Mouse (Mus musculus): ENCODE results near the gene Slc36a4. TPM values are rescaled to one million over a fixed set of nuclear protein-coding genes. Genes with fewer than 3 reads are reported as not detected.

The Slc36a4 gene
- polyA plus RNA-seq (2015; fragmentation: Nextera tagmentation; extraction: Ambion mirVana), result 8.6 and 11.2 TPM in 2 replicates

DNA sequence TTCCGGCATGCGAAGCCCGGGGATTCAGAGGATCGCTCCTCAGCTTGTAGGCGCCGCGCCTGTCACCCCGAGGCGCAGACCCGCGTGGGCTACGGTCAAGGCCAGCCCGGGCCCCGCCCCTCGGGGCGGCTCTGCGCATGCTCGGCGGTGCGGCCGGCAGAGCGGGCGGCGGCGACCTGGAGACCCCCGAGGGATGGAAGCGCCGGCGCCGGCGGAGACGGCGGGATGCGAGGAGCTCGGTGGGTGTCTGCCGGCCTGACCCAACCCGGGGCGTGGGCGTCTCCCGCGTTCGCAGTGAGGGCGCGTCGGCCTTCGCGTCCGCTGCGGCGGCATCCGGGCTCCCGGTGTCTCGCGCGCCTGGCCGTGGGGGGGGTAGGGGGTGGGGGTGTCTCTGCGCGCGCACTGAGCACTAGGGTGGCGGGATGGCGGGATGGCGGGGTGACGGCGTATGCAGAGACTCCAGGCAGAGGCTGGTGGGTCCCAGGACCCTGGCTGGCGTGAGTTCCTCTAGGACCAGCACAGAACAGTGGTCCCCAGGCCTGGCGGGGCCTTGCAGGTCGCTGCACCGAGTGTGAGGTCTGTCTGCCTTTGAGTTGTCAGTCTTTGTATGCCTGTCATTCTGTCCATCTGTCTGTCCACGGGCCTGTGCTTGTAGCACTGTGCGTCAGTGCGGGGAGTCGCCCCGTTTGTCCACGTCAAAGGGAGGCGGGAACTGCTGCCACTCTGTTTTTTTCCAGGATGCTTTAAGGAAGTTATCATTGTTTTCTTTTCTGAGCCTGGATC lies at the start of gene Slc36a4:
Gene Slc36a4, plus strand, starts transcription at position 140 of the 783 bp plus-strand sequence.
- H3K4me2 ChIP-seq (replicated peaks; ENCODE audit: low read depth, low read length), result peak within 1 kb of the TSS; percentile 79
- ATAC-seq (peak; percentile 86), DNase-seq (ENCODE audit: low spot score) (peak; percentile 78)
- H3K27me3 ChIP-seq (replicated peaks; ENCODE audit: insufficient read depth, low read length), result no peaks in the 10 kb centered on the region
- peak within 1 kb of the TSS; percentile 70 for H3K27ac ChIP-seq (ENCODE audit: low read length)
- H3K4me3 ChIP-seq (ENCODE audit: low read depth, low read length), result peak within 1 kb of the TSS; percentile 75
- H3K36me3 ChIP-seq (ENCODE audit: insufficient read depth, low read length), result no peaks in the 10 kb centered on the region
- TF ChIP-seq CTCF (IDR thresholded peaks at IDR 0.05), result no peak; the same call in 1 of the 2 replicates
- TF ChIP-seq EP300 (IDR thresholded peaks at IDR 0.05), result peak; percentile 57; the same call in 1 of the 2 replicates
- peak within 1 kb of the TSS; percentile 66 for H3K9ac ChIP-seq (replicated peaks; ENCODE audit: low read depth)
- H3K4me1 ChIP-seq (ENCODE audit: insufficient read depth, low read depth, low read length), result 0 out of 2 replicates have a peak, but pooled peaks cover 5% of the 10 kb centered on the region
- WGBS, result 0% methylated on average over 56 of the region's 75 CpGs
- no peaks in the 10 kb centered on the region for H3K9me3 ChIP-seq (ENCODE audit: low read length)

DNA sequence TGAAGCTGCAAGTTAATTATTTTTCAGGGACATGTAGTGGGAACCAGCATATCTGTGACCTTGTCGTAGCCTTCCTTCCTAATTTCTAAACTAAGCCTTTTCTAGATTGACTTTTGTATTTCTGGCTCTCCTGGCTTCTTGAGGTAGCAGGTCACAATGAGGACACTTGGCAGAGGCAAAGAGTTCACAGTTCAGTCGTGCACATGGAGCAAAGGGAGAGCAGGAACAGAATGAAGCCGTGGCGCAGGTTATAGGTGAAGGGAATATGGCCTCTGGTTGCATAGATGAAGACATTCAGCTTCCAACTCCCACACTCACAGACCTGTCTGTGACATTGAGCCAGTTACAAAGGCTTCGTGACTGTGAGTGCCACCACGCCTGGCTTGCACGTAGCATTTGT lies 44.9 kb upstream of the Slc36a4 start:
- ATAC-seq (no peak), DNase-seq (ENCODE audit: low spot score) (no peak)
- no peaks in the 10 kb centered on the region for H3K36me3 ChIP-seq (ENCODE audit: insufficient read depth, low read length)
- no peaks in the 10 kb centered on the region for H3K4me1 ChIP-seq (ENCODE audit: insufficient read depth, low read depth, low read length)
- no peaks in the 10 kb centered on the region for H3K27me3 ChIP-seq (replicated peaks; ENCODE audit: insufficient read depth, low read length)
- H3K9ac ChIP-seq (replicated peaks; ENCODE audit: low read depth), result no peak overlapping the region
- H3K4me2 ChIP-seq (replicated peaks; ENCODE audit: low read depth, low read length), result no peak overlapping the region
- no peaks in the 10 kb centered on the region for H3K9me3 ChIP-seq (ENCODE audit: low read length)
- 70% methylated on average over 7 of the region's 7 CpGs for WGBS
- no peak overlapping the region for H3K4me3 ChIP-seq (ENCODE audit: low read depth, low read length)
- TF ChIP-seq EP300 (IDR thresholded peaks at IDR 0.05) (no peak), CTCF (IDR thresholded peaks at IDR 0.05) (no peak)
- no peak overlapping the region for H3K27ac ChIP-seq (ENCODE audit: low read length)

DNA sequence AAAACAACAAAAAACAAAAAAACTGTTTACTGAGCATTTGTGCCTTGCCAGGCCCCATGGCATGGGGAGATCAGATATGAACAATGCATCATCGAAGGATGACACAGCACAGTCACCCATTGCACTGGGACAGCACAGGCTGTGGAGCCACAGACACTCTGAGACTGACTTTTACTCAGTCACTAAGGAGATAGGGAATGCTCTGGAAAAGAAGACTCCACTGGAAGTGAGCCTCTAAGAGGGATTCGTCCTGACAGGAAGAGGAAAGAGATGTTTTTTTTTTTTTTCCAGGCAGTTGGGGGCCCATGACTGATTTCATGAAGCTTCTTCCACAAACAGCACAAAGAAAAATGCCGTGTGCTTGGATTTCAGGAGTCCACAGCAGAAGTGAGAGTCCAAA lies 40.1 kb upstream of the Slc36a4 start:
- Histone ChIP-seq H3K4me1 (ENCODE audit: insufficient read depth, low read depth, low read length) (no peaks in the 10 kb centered on the region), H3K4me2 (replicated peaks; ENCODE audit: low read depth, low read length) (no peak overlapping the region), H3K27me3 (replicated peaks; ENCODE audit: insufficient read depth, low read length) (no peaks in the 10 kb centered on the region), H3K36me3 (ENCODE audit: insufficient read depth, low read length) (no peaks in the 10 kb centered on the region), H3K9ac (replicated peaks; ENCODE audit: low read depth) (no peak overlapping the region), H3K4me3 (ENCODE audit: low read depth, low read length) (no peak overlapping the region), H3K9me3 (ENCODE audit: low read length) (no peaks in the 10 kb centered on the region), H3K27ac (ENCODE audit: low read length) (no peak overlapping the region)
- ATAC-seq (no peak), DNase-seq (ENCODE audit: low spot score) (no peak)
- no peak for TF ChIP-seq CTCF (IDR thresholded peaks at IDR 0.05)
- TF ChIP-seq EP300 (IDR thresholded peaks at IDR 0.05), result no peak
- WGBS, result 41% methylated on average over 3 of the region's 3 CpGs

- H3K4me3 ChIP-seq (ENCODE audit: low read depth, low read length), result no peak overlapping the region
- no peaks in the 10 kb centered on the region for H3K36me3 ChIP-seq (ENCODE audit: insufficient read depth, low read length)
- TF ChIP-seq CTCF (IDR thresholded peaks at IDR 0.05) (no peak), EP300 (IDR thresholded peaks at IDR 0.05) (peak; percentile 67; the same call in 1 of the 2 replicates)
- no peaks in the 10 kb centered on the region for H3K9me3 ChIP-seq (ENCODE audit: low read length)
- no peak overlapping the region for H3K27ac ChIP-seq (ENCODE audit: low read length)
- H3K4me1 ChIP-seq (ENCODE audit: insufficient read depth, low read depth, low read length), result no peaks in the 10 kb centered on the region
- ATAC-seq (peak; percentile 87), DNase-seq (ENCODE audit: low spot score) (peak; percentile 67)
- no peak overlapping the region for H3K4me2 ChIP-seq (replicated peaks; ENCODE audit: low read depth, low read length)
- H3K9ac ChIP-seq (replicated peaks; ENCODE audit: low read depth), result no peak overlapping the region
- H3K27me3 ChIP-seq (replicated peaks; ENCODE audit: insufficient read depth, low read length), result no peaks in the 10 kb centered on the region
- 11% methylated on average over 5 of the region's 5 CpGs for WGBS
Observed at GRCm38 (mm10) chr9:15670002-15670527, 39.5 kb upstream of the Slc36a4 start.

DNA sequence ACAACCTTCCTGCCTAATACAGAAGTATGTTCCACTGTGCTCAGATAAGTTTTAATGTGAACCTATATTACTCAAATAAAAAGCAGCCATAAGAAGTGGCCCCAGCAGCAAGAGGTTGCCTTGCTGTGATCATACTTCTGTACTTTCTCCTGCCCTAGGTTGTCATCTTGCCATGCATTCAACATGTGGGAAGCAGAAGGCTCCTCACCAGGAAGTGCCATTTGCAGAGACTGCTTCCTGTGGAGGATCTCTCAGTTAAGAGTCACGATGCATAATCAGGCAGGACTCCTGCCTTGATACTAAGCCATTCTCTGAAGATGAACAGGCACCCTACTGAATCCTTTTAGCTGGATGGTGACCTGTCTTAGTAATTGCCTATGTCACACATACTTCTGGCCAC lies 37.3 kb upstream of the Slc36a4 start:
- Histone ChIP-seq H3K4me3 (ENCODE audit: low read depth, low read length) (no peak overlapping the region), H3K4me2 (replicated peaks; ENCODE audit: low read depth, low read length) (no peak overlapping the region), H3K9me3 (ENCODE audit: low read length) (no peaks in the 10 kb centered on the region), H3K4me1 (ENCODE audit: insufficient read depth, low read depth, low read length) (no peaks in the 10 kb centered on the region), H3K27ac (ENCODE audit: low read length) (no peak overlapping the region), H3K9ac (replicated peaks; ENCODE audit: low read depth) (no peak overlapping the region), H3K36me3 (ENCODE audit: insufficient read depth, low read length) (no peaks in the 10 kb centered on the region), H3K27me3 (replicated peaks; ENCODE audit: insufficient read depth, low read length) (no peaks in the 10 kb centered on the region)
- 19% methylated on average over 1 of the region's 1 CpGs for WGBS
- no peak for TF ChIP-seq CTCF (IDR thresholded peaks at IDR 0.05)
- no peak for TF ChIP-seq EP300 (IDR thresholded peaks at IDR 0.05)
- DNase-seq (ENCODE audit: low spot score) (no peak), ATAC-seq (no peak)

- H3K9ac ChIP-seq (replicated peaks; ENCODE audit: low read depth), result no peak overlapping the region
- WGBS, result 9% methylated on average over 2 of the region's 2 CpGs
- no peak for TF ChIP-seq EP300 (IDR thresholded peaks at IDR 0.05)
- TF ChIP-seq CTCF (IDR thresholded peaks at IDR 0.05), result peak; percentile 97
- no peak overlapping the region for H3K27ac ChIP-seq (ENCODE audit: low read length)
- H3K9me3 ChIP-seq (ENCODE audit: low read length), result no peaks in the 10 kb centered on the region
- ATAC-seq, result peak; percentile 90
- no peaks in the 10 kb centered on the region for H3K36me3 ChIP-seq (ENCODE audit: insufficient read depth, low read length)
- no peak overlapping the region for H3K4me3 ChIP-seq (ENCODE audit: low read depth, low read length)
- DNase-seq (ENCODE audit: low spot score), result peak; percentile 88
- H3K4me1 ChIP-seq (ENCODE audit: insufficient read depth, low read depth, low read length), result no peaks in the 10 kb centered on the region
- H3K27me3 ChIP-seq (replicated peaks; ENCODE audit: insufficient read depth, low read length), result no peaks in the 10 kb centered on the region
- H3K4me2 ChIP-seq (replicated peaks; ENCODE audit: low read depth, low read length), result no peak overlapping the region
Observed at GRCm38 (mm10) chr9:15681855-15682466, 27.6 kb upstream of the Slc36a4 start.

All from lung, postnatal 0 days (tissue).